Mouse (Mus musculus) right cerebral cortex, adult 2 months (tissue): ENCODE measurements around the gene Dusp27.

Experiments
- DNase-seq, 2 experiments: peaks; one replicate each; pipeline ENCODE4 v3.0.0; 2021 to 2022; ENCODE audit warnings: low spot score in 2 of 2

Dusp27 gene

DNA sequence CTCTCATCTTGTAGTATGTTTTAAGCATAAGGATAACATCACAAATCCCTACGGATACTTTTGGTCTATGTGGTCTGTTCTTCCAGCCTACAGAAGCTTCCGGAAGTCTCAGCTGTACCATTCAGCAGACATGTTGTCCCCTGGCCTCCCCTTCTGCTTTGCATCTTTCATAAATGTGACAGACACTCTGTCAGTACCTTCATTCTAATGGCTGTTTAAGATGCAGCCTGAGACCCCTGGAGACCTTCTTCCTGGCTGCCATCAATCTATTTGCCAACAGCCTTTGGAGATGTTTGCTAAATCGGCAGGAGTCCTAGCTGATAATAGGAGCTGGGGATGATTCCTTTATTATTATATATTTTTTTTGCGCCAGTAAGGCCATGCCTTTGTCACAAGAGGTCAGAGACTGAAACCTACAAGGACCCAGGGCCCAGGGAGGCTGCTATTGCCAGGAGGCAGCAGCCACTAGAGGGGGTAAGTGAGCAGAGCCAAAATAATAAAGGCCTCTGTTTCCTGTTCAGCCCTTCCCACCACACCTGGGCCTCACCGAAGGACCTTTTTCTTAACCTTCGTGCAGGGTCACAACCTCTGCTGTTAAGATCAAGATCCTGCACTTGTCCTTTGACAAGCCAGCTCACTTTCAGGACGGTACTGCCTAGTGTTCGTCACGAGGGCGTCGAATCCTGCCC is 24.7 kb downstream of the Dusp27 start:
- no peak for DNase-seq

DNA sequence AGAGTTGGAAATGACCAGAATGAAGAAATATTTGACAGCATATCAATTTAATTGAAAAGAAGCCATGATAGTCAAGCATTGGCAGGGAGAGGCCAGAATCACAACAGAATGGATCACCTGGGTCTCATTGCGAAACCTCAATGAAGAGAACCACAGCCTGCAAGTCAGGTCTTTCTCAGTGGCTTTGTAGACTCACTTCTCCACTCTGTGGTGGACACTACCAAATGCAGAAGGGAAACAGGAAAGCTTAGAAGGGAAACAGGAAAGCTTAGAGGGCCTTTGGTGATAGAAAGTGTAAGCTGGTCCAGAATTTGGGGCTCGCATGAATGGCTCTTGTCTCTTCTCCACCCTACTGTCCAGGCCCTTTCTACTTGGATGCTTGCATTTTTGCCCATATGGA is 29.6 kb downstream of the Dusp27 start:
- DNase-seq, result no peak

DNA sequence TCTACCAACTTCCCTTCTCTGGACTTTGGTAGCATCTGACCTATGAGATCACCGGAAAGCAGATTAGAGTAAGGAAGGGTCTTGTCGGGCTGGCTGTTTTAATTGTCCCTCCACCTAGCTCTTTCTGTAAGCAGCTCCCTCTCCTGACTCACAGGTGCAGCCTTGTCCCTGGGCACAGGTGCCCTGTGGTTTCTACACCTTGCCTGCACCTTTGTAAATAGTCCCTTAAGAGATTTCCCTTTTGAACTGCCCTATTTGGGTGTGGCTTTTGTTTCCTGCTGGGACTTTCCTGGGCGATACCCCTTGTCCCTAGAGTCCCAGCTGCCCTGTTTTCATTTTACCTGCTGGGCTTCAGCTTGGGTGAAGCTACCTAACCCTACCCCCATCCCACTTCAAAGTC is 33.3 kb downstream of the Dusp27 start:
- no peak for DNase-seq

- DNase-seq, result no peak
Observed at GRCm38 (mm10) chr1:166090306-166090705, 37.4 kb downstream of the Dusp27 start.

- no peak for DNase-seq
Observed at GRCm38 (mm10) chr1:166089739-166090138, 38.0 kb downstream of the Dusp27 start.

GRCm38 (mm10) chr1:166089337-166089736 is 38.4 kb downstream of the Dusp27 start:
- no peak for DNase-seq

GRCm38 (mm10) chr1:166088446-166089170 is 39.1 kb downstream of the Dusp27 start:
- DNase-seq, result no peak

DNA sequence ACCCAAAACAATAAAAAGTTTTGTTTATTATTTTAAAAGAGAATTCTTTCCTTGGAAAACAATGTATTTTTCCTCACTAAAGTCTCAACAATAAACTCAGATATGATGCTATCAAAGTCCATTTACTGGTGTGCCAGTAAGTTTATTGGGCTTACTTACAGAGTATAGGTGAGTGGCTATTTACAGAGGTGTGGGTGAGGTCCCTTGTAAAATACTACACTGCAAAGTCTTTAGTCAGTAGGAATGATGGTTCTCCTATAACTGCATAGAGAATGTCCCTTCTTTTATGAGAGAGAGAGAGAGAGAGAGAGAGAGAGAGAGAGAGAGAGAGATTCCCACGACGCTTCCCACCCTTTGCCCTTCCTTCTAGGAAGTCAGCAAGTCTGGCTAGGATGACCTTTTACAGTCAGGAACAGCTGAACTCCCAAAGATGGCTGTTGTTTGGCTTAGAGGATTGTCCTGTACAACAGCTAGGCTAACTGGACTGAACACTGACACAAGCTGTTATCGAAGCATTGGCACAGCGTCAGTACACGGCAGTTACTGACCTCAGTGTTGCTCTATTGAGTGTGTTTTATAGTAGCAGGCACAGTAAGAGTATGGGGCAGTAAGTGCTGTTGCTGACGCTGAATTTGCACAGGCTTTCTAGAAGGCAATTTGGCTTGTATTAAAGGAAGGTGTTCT is 50.5 kb downstream of the Dusp27 start:
- DNase-seq, result no peak

- no peak for DNase-seq
Observed at GRCm38 (mm10) chr1:166067856-166068440, 59.8 kb downstream of the Dusp27 start.

DNA sequence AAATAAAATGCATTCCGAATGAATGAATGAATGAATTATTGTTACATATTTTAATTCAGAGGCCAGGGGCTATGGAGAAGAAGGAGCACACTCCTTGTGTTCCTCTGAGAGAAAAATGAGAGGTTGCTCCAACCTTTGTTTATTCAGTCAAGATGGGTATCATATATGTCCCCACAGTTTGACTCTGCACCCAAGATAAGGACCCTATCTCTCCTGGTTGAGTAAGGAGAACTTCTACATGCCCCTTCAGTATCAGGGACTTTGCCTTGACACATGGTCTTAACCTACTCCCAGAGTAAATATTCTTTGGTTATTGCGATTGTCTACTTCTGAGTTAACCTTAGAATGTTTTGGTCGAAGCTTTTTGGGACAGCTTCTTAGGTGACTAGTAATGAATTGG is 63.9 kb downstream of the Dusp27 start:
- DNase-seq, result no peak

- no peak for DNase-seq
Observed at GRCm38 (mm10) chr1:166061532-166061931, 66.2 kb downstream of the Dusp27 start.

DNA sequence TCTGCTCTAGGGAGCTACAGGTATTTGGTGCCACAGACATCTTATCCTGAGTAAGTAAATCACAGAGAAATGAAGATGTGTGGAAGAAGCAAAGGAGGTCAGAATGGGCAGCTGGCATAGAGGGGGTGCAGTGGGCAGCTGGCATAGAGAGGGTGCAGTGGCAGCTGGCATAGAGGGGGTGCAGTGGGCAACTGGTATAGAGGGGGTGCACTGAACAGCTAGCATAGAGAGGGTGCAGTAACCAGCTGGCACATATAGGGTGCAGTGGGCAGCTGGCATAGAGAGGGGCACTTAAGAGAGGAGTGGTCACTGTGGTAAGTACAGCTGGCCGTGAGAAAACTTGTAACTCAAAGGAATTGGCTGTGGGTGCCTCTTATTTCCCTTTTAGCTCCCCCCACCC is 67.3 kb downstream of the Dusp27 start:
- no peak for DNase-seq

DNA sequence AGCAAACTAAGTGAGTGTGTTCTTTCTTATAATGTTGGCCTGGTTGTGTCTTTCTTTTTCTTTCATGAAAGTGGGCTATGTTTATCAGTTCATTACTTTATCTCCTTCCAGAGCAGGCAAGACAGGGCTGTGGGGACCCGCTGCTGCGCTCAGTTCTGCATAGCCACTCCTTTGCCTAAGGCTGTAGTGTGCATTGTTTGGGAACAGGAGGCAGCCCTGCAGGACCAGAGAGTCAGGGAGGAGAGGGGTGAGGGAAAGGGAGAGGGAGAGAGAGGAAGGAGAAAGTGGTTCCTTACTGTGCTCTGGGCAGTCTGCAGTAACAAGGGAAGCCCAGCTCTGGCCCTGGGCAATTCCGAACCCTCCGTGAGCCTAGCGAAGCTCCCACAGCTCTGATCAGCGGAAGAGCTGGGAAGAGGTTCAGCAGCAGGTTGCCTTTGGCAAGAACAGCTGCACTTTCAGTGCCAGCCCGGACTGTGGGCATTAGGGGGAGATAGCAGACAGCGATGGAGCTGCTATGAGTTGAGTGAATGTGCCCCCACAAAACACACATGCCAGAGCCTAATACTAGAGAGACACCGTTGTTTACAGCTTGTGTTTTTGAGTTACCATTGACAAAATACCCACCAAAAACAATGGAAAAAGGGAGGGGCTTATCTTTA is 71.5 kb downstream of the Dusp27 start:
- DNase-seq, result no peak

DNA sequence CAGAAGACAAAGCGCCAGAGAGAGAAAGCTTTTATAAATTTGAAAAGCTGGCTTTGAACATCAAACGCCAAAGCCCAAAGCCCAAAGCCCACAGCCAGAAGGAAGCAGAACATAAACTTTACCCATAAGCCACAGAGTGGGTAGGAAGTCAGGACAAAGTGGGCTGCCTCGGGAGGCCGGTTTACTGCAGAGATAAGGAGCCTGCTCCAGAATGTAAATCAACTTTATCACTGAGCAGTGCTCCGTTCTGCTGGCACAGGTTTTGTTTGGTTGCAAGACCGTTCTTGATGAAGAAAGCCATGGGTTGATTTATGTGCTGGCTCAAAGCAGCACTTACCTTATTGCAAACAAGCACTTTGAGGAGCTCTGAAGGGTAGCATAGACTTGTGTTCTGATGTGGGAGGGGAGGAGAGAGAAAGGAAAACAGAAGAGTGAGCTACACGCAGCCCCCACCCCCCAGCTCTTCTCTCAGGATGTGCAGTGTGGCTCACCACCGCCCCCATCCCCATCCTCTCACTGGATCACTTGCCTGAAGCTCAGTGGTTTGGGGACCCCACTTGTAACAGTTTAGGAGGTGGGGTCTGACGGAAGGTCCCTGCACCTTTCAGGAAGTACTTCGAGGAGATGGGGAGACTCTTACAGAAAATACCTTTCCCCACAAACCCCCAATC is 74.3 kb downstream of the Dusp27 start:
- DNase-seq, result no peak

GRCm38 (mm10) chr1:166049046-166049827 is 78.5 kb downstream of the Dusp27 start:
- no peak for DNase-seq

- DNase-seq, result peak in 1 of 2 experiments; percentile 10
Observed at GRCm38 (mm10) chr1:166048230-166048911, 79.4 kb downstream of the Dusp27 start.
